Mouse (Mus musculus) bone marrow macrophage, adult 2 months (primary cell): ENCODE measurements at regions not wholly inside any gene's neighbourhood (a gene's known extent, or its start where the extent isn't known, plus 50 kb on each side); places are given as distances from the start of the nearest gene placed in this dataset.

ENCODE experiments used
- CTCF ChIP-seq: IDR thresholded peaks from 2 replicates; pipeline ENCODE4 v1.5.1; 2012; ENCODE audit warnings: low read depth, mild to moderate bottlenecking, low read length, moderate library complexity
- POLR2A ChIP-seq: IDR thresholded peaks from 2 replicates; pipeline ENCODE4 v1.6.1; 2012; ENCODE audit warnings: mild to moderate bottlenecking, low read depth, low read length, borderline replicate concordance

DNA sequence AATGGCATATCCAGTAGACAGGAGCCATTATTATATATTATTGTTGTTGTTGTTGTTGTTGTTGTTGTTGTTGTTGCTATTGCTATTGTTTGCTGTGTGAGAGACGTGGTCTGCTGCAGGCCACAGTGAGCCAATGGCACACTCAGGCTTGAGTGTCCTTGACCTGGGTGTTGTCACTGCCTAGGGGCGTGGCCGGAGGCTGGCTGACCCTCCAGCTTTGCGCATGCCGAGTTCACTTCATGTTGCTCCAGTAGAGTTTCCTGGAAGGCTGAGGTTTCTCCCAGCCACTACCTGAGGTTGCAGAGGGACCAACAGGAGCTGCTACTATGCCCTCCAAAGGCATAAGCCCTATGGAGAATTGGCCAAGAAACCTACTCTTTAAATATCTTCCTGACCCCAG lies 83.1 kb upstream of the Csf3r start:
- TF ChIP-seq CTCF: no peak
- no peak for TF ChIP-seq POLR2A
